Comparison of ENCODE assay signal across 8 mouse cellular contexts in genomic region chr11:94936851-94937295, GRCm38 (mm10). TPM values are rescaled to one million over a fixed set of nuclear protein-coding genes. Genes with fewer than 3 reads are reported as not detected.
A peak's percentile ranks its signal among the peaks of the same experiment; 100 is the strongest.
DNase-seq lines count a peak whose midpoint lies in the region; ATAC-seq and TF ChIP-seq lines count a peak whose summit lies in the region.

No protein-coding gene starts in this region.

- H3K9ac ChIP-seq in forebrain, embryonic 15.5 days (replicated peaks): no peak overlapping the region
- H3K9ac ChIP-seq in liver, postnatal 0 days (replicated peaks): no peak overlapping the region
- H3K9ac ChIP-seq in neural tube, embryonic 14.5 days (replicated peaks; ENCODE audit: low read depth, low read length): no peak overlapping the region

- WGBS in forebrain, embryonic 15.5 days: under 1% methylated on average over 17 of the region's 17 CpGs
- WGBS in liver, postnatal 0 days (ENCODE audit: insufficient replicate concordance): under 1% methylated on average over 16 of the region's 17 CpGs
- 0% methylated on average over 15 of the region's 17 CpGs for WGBS in neural tube, embryonic 14.5 days

- TF ChIP-seq POLR2A in testis, adult 2 months (IDR thresholded peaks at IDR 0.05; ENCODE audit: control insufficient read depth, low read depth, low read length): no peak

- peak overlapping the region; percentile 20; the same call in 1 of the 2 replicates for H3K4me3 ChIP-seq in G1E (ENCODE audit: low read depth, low read length)
- H3K4me3 ChIP-seq in forebrain, embryonic 15.5 days: peak overlapping the region; percentile 36
- H3K4me3 ChIP-seq in liver, postnatal 0 days (ENCODE audit: low read depth, low read length): peak overlapping the region; percentile 28
- peak overlapping the region; percentile 24; the same call in 1 of the 2 replicates for H3K4me3 ChIP-seq in neural tube, embryonic 14.5 days (ENCODE audit: low read depth, low read length)
- peak overlapping the region; percentile 76 for H3K4me3 ChIP-seq in testis, adult 2 months (ENCODE audit: control insufficient read depth, low read depth, low read length)

- peak overlapping the region; percentile 59 for H3K4me2 ChIP-seq in forebrain, embryonic 15.5 days (replicated peaks)
- H3K4me2 ChIP-seq in liver, postnatal 0 days (ENCODE audit: low read depth, low read length): peak overlapping the region; percentile 61
- H3K4me2 ChIP-seq in neural tube, embryonic 14.5 days (ENCODE audit: low read depth, low read length): peak overlapping the region; percentile 47

- intact Hi-C loops in heart, postnatal 25 days (cut with DNase I): loop anchor here (1.0 to 10.0 kb wide), 3 partner anchors 71 to 202 kb away; no protein-coding TSS in a partner anchor

- H3K36me3 ChIP-seq in G1E (replicated peaks): no peaks in the 10 kb centered on the region
- no peaks in the 10 kb centered on the region for H3K36me3 ChIP-seq in forebrain, embryonic 15.5 days
- H3K36me3 ChIP-seq in liver, postnatal 0 days (replicated peaks; ENCODE audit: insufficient read depth, low read length): no peaks in the 10 kb centered on the region
- no peaks in the 10 kb centered on the region for H3K36me3 ChIP-seq in neural tube, embryonic 14.5 days (ENCODE audit: control insufficient read depth, insufficient read depth, low read length)
- H3K36me3 ChIP-seq in testis, adult 2 months (ENCODE audit: control insufficient read depth, insufficient read depth, low read length): no peaks in the 10 kb centered on the region

- peak; percentile 66 for TF ChIP-seq CTCF in G1E (IDR thresholded peaks at IDR 0.05; ENCODE audit: low read depth, low read length)
- TF ChIP-seq CTCF in liver, postnatal 0 days (IDR thresholded peaks at IDR 0.05; ENCODE audit: low read depth): peak; percentile 92
- TF ChIP-seq CTCF in testis, adult 2 months (IDR thresholded peaks at IDR 0.05; ENCODE audit: control insufficient read depth, insufficient read depth, insufficient replicate concordance, low read depth, low read length): peak; percentile 75

- no peak for TF ChIP-seq EP300 in liver, postnatal 0 days (IDR thresholded peaks at IDR 0.05; ENCODE audit: low read depth)

- DNase-seq in G1E (ENCODE audit: low spot score): peak; percentile 77
- DNase-seq in cerebellum, adult 11 months: peak; percentile 85
- peak; percentile 79 for DNase-seq in heart, postnatal 25 days (ENCODE audit: low spot score)
- DNase-seq in layer of hippocampus, adult 11-12 months (ENCODE audit: low spot score): peak; percentile 88
- peak; percentile 88 for DNase-seq in liver, postnatal 0 days

- H3K9me3 ChIP-seq in G1E (replicated peaks): no peaks in the 10 kb centered on the region
- H3K9me3 ChIP-seq in forebrain, embryonic 15.5 days: no peaks in the 10 kb centered on the region
- no peaks in the 10 kb centered on the region for H3K9me3 ChIP-seq in liver, postnatal 0 days (ENCODE audit: low read length)
- no peaks in the 10 kb centered on the region for H3K9me3 ChIP-seq in neural tube, embryonic 14.5 days (ENCODE audit: control insufficient read depth, low read length)

- ATAC-seq in G1E (ENCODE audit: extremely low read depth, insufficient number of reproducible peaks, low FRiP score, poor library complexity, severe bottlenecking): peak; percentile 62
- ATAC-seq in forebrain, embryonic 15.5 days (replicated peaks): peak; percentile 63
- peak; percentile 77 for ATAC-seq in liver, postnatal 0 days
- ATAC-seq in neural tube, embryonic 14.5 days (ENCODE audit: low read depth): peak; percentile 76

- H3K4me1 ChIP-seq in G1E (ENCODE audit: insufficient read depth, low read depth, low read length): peaks cover 21% of the 10 kb centered on the region
- peaks cover 15% of the 10 kb centered on the region for H3K4me1 ChIP-seq in forebrain, embryonic 15.5 days
- 0 out of 2 replicates have a peak, but pooled peaks cover 6% of the 10 kb centered on the region for H3K4me1 ChIP-seq in liver, postnatal 0 days (ENCODE audit: insufficient read depth)
- peaks cover 4% of the 10 kb centered on the region; the same call in 1 of the 2 replicates for H3K4me1 ChIP-seq in neural tube, embryonic 14.5 days (ENCODE audit: control insufficient read depth, insufficient read depth, low read length)
- peaks cover 19% of the 10 kb centered on the region for H3K4me1 ChIP-seq in testis, adult 2 months (ENCODE audit: control insufficient read depth, insufficient read depth, low read length)

- H3K27me3 ChIP-seq in G1E (ENCODE audit: insufficient read depth, low read length): peaks cover 49% of the 10 kb centered on the region
- H3K27me3 ChIP-seq in forebrain, embryonic 15.5 days: peaks cover 55% of the 10 kb centered on the region
- peaks cover 68% of the 10 kb centered on the region for H3K27me3 ChIP-seq in liver, postnatal 0 days (ENCODE audit: insufficient read depth, low read length)
- peaks cover 17% of the 10 kb centered on the region for H3K27me3 ChIP-seq in neural tube, embryonic 14.5 days (ENCODE audit: control insufficient read depth, insufficient read depth, low read length)
- H3K27me3 ChIP-seq in testis, adult 2 months (ENCODE audit: control insufficient read depth, insufficient read depth, low read length): 0 out of 2 replicates have a peak, but pooled peaks cover 2% of the 10 kb centered on the region

- H3K27ac ChIP-seq in forebrain, embryonic 15.5 days (replicated peaks): no peak overlapping the region
- H3K27ac ChIP-seq in liver, postnatal 0 days (ENCODE audit: low read depth): no peak overlapping the region
- H3K27ac ChIP-seq in neural tube, embryonic 14.5 days (ENCODE audit: low read depth, low read length): no peak overlapping the region
- H3K27ac ChIP-seq in testis, adult 2 months (ENCODE audit: control insufficient read depth, insufficient read depth, low read depth, low read length): no peak overlapping the region

RNA-seq across cellular contexts. Expression of gene Col1a1, which starts 0.8 kb away (rescaled TPM):
- total RNA-seq in G1E (2014; fragmentation: Nextera tagmentation) (not detected in 2 replicates), G1E (2017) (1.9 TPM in 1 of 2 replicates, not detected in the other)
- 0.01 TPM in 1 of 2 replicates, not detected in the other for polyA plus RNA-seq in G1E (2012)
- 40.2 and 40.5 TPM in 2 replicates for polyA plus RNA-seq in forebrain, embryonic 15.5 days (2015; fragmentation: Nextera tagmentation; extraction: Ambion mirVana)
- total RNA-seq in heart, postnatal 25 days (2021): 100 to 1,000 TPM; 182 to 211 TPM
- polyA plus RNA-seq in liver, postnatal 0 days (2015; fragmentation: Nextera tagmentation; extraction: Ambion mirVana): 29.8 and 37.8 TPM in 2 replicates
- 7.4 and 239 TPM in 2 replicates for polyA plus RNA-seq in neural tube, embryonic 14.5 days (2014; fragmentation: Nextera tagmentation; extraction: Ambion mirVana)
- 14.3 and 18.0 TPM in 2 replicates for polyA plus RNA-seq in testis, adult 2 months (2012; rRNA removed)

RNA-seq across cellular contexts. Expression of gene Hils1, which starts 30.5 kb away (rescaled TPM):
- total RNA-seq in G1E (2014; fragmentation: Nextera tagmentation) (not detected in 2 replicates), G1E (2017) (not detected in 2 replicates)
- polyA plus RNA-seq in G1E (2012): not detected in 2 replicates
- not detected in 2 replicates for polyA plus RNA-seq in forebrain, embryonic 15.5 days (2015; fragmentation: Nextera tagmentation; extraction: Ambion mirVana)
- not detected for total RNA-seq in heart, postnatal 25 days (2021)
- polyA plus RNA-seq in liver, postnatal 0 days (2015; fragmentation: Nextera tagmentation; extraction: Ambion mirVana): not detected in 2 replicates
- not detected in 2 replicates for polyA plus RNA-seq in neural tube, embryonic 14.5 days (2014; fragmentation: Nextera tagmentation; extraction: Ambion mirVana)
- 1,028 and 1,102 TPM in 2 replicates for polyA plus RNA-seq in testis, adult 2 months (2012; rRNA removed)

RNA-seq across cellular contexts. Expression of gene Sgca, which starts 39.3 kb away (rescaled TPM):
- total RNA-seq in G1E (2014; fragmentation: Nextera tagmentation) (not detected in 2 replicates), G1E (2017) (0.06 and 0.87 TPM in 2 replicates)
- polyA plus RNA-seq in G1E (2012): not detected in 2 replicates
- polyA plus RNA-seq in forebrain, embryonic 15.5 days (2015; fragmentation: Nextera tagmentation; extraction: Ambion mirVana): not detected in 2 replicates
- 100 to 1,000 TPM; 142 to 163 TPM for total RNA-seq in heart, postnatal 25 days (2021)
- polyA plus RNA-seq in liver, postnatal 0 days (2015; fragmentation: Nextera tagmentation; extraction: Ambion mirVana): 0.13 and 0.96 TPM in 2 replicates
- not detected in 2 replicates for polyA plus RNA-seq in neural tube, embryonic 14.5 days (2014; fragmentation: Nextera tagmentation; extraction: Ambion mirVana)
- polyA plus RNA-seq in testis, adult 2 months (2012; rRNA removed): 27.5 and 33.7 TPM in 2 replicates

RNA-seq across cellular contexts. Expression of gene Ppp1r9b, which starts 54.0 kb away (rescaled TPM):
- total RNA-seq in G1E (2014; fragmentation: Nextera tagmentation): 87.8 and 117 TPM in 2 replicates
- total RNA-seq in G1E (2017): 68.2 and 83.2 TPM in 2 replicates
- 207 and 233 TPM in 2 replicates for polyA plus RNA-seq in G1E (2012)
- 23.0 and 23.9 TPM in 2 replicates for polyA plus RNA-seq in forebrain, embryonic 15.5 days (2015; fragmentation: Nextera tagmentation; extraction: Ambion mirVana)
- total RNA-seq in heart, postnatal 25 days (2021): 10 to 100 TPM; 45.5 to 52.6 TPM
- 5.7 and 6.1 TPM in 2 replicates for polyA plus RNA-seq in liver, postnatal 0 days (2015; fragmentation: Nextera tagmentation; extraction: Ambion mirVana)
- 27.7 and 29.8 TPM in 2 replicates for polyA plus RNA-seq in neural tube, embryonic 14.5 days (2014; fragmentation: Nextera tagmentation; extraction: Ambion mirVana)
- polyA plus RNA-seq in testis, adult 2 months (2012; rRNA removed): 14.6 and 15.0 TPM in 2 replicates

Comparison
In these comparisons a context has a peak if more than half of its experiments do, and no peak if none do; other contexts are left out.
1. H3K4me3 ChIP-seq: peak in every context shown above with its lines; median percentile 76 in testis, adult 2 months; 36 in forebrain, embryonic 15.5 days; 28 in liver, postnatal 0 days; 24 in neural tube, embryonic 14.5 days; 20 in G1E.
2. RNA of gene Hils1, which starts 30.5 kb away (polyA plus RNA-seq): 1,028 to 1,102 TPM in testis, adult 2 months; not detected in G1E, not detected in forebrain, embryonic 15.5 days, not detected in liver, postnatal 0 days and not detected in neural tube, embryonic 14.5 days; every median in the first group is over 1,000 times any median in the second.
3. RNA of gene Sgca, which starts 39.3 kb away (polyA plus RNA-seq): 27.5 to 33.7 TPM in testis, adult 2 months; 0.13 to 0.96 TPM in liver, postnatal 0 days, not detected in forebrain, embryonic 15.5 days, not detected in neural tube, embryonic 14.5 days and not detected in G1E; every median in the first group is over 10 times any median in the second.
4. Peak in every context shown above with its lines, with median percentiles within 50 percentile points of each other: ATAC-seq, DNase-seq, CTCF ChIP-seq and H3K4me2 ChIP-seq.